Mouse (Mus musculus) CH12.LX (cell line): ENCODE data around the gene Mrpl22. TPM values are rescaled to one million over a fixed set of nuclear protein-coding genes. Genes with fewer than 3 reads are reported as not detected.
A peak's percentile ranks its signal among the peaks of the same experiment; 100 is the strongest.

Experiments
- DNase-seq: peaks from one replicate; pipeline ENCODE4 v3.0.0-alpha.2; 2013; ENCODE audit errors: extremely low read depth
- H3K27ac ChIP-seq: 2 replicates; pipeline ENCODE4 v1.5.1; 2012; ENCODE audit warnings: low read depth, mild to moderate bottlenecking, control low read depth, moderate library complexity; ENCODE audit not compliant: insufficient read depth
- H3K27me3 ChIP-seq: replicated peaks from 2 replicates; pipeline ENCODE3; 2012; ENCODE audit warnings: inconsistent platforms
- H3K36me3 ChIP-seq, 2 experiments: replicated peaks in 1 of 2; 2 replicates each; pipeline versions ENCODE3 to v1.6.1; 2012; ENCODE audit warnings: inconsistent platforms in 1 of 2, low read length in 1 of 2, mild to moderate bottlenecking in 1 of 2, mixed read lengths in 1 of 2, moderate library complexity in 1 of 2; ENCODE audit not compliant: control insufficient read depth in 1 of 2, insufficient read depth in 1 of 2
- H3K4me1 ChIP-seq, 2 experiments: 2 replicates each; pipeline ENCODE4 v1.6.1; 2012; ENCODE audit warnings: inconsistent platforms in 1 of 2, moderate library complexity in 1 of 2; ENCODE audit not compliant: insufficient read depth in 2 of 2, control insufficient read depth in 1 of 2
- H3K4me2 ChIP-seq: 2 replicates; pipeline ENCODE4 v1.6.1; 2012; ENCODE audit warnings: low read depth, mild to moderate bottlenecking, control low read depth; ENCODE audit not compliant: poor library complexity, insufficient read depth, severe bottlenecking
- H3K4me3 ChIP-seq, 3 experiments: fragments of 150-350 bp in 1 of 3; sonication (generic) in 1 of 3; replicated peaks in 1 of 3; 2 replicates each; pipeline versions ENCODE3 to v1.5.1; 2011 to 2012; ENCODE audit warnings: low read depth in 2 of 3, low read length in 2 of 3, mild to moderate bottlenecking in 2 of 3, moderate library complexity in 2 of 3, control low read depth in 1 of 3, improper control_type of control experiment in 1 of 3, inconsistent platforms in 1 of 3, mixed read lengths in 1 of 3; ENCODE audit not compliant: poor library complexity in 1 of 3
- H3K79me2 ChIP-seq: replicated peaks from 2 replicates; pipeline ENCODE4 v1.6.1; 2012; ENCODE audit warnings: mild to moderate bottlenecking, moderate library complexity; ENCODE audit not compliant: control insufficient read depth, poor library complexity, insufficient read depth, severe bottlenecking; ENCODE audit errors: extremely low read depth
- H3K9ac ChIP-seq: 2 replicates; pipeline ENCODE4 v1.6.1; 2012; ENCODE audit warnings: low read depth, mild to moderate bottlenecking, control low read depth, moderate library complexity; ENCODE audit not compliant: insufficient read depth
- H3K9me3 ChIP-seq: replicated peaks from 2 replicates; pipeline ENCODE3; 2012; ENCODE audit warnings: low read length, inconsistent platforms, mixed read lengths
- BHLHE40 ChIP-seq: IDR thresholded peaks from 2 replicates; pipeline ENCODE4 v1.6.1; 2011; ENCODE audit warnings: mild to moderate bottlenecking, low read depth, low read length, improper control_type of control experiment
- CHD1 ChIP-seq: IDR thresholded peaks from 2 replicates; pipeline ENCODE4 v1.6.1; 2012; ENCODE audit warnings: low read depth, low read length, improper control_type of control experiment, inconsistent platforms
- CHD2 ChIP-seq: IDR thresholded peaks from 2 replicates; pipeline ENCODE4 v1.6.1; 2011; ENCODE audit warnings: low read length, improper control_type of control experiment
- CTCF ChIP-seq, 2 experiments: IDR thresholded peaks in 1 of 2; conservative IDR thresholded peaks in 1 of 2; 2 replicates each; pipeline ENCODE4 v1.5.1; 2011 to 2012; ENCODE audit warnings: low read depth in 2 of 2, low read length in 2 of 2, improper control_type of control experiment in 1 of 2, inconsistent platforms in 1 of 2, mild to moderate bottlenecking in 1 of 2, moderate library complexity in 1 of 2
- E2F4 ChIP-seq: IDR thresholded peaks from 2 replicates; pipeline ENCODE4 v1.6.1; 2011; ENCODE audit warnings: low read depth, low read length, improper control_type of control experiment; ENCODE audit not compliant: insufficient replicate concordance
- ELF1 ChIP-seq: IDR thresholded peaks from 2 replicates; pipeline ENCODE4 v1.6.1; 2014; ENCODE audit warnings: low read depth, mild to moderate bottlenecking, inconsistent platforms, low read length, improper control_type of control experiment
- ETS1 ChIP-seq: conservative IDR thresholded peaks from 2 replicates; pipeline ENCODE4 v1.6.1; 2012; ENCODE audit warnings: low read depth, mild to moderate bottlenecking, inconsistent platforms, low read length, improper control_type of control experiment, moderate library complexity
- KAT2A ChIP-seq: IDR thresholded peaks from 2 replicates; pipeline ENCODE4 v1.6.1; 2012; ENCODE audit warnings: low read length, improper control_type of control experiment, inconsistent platforms; ENCODE audit not compliant: insufficient replicate concordance
- MAFK ChIP-seq: IDR thresholded peaks from 2 replicates; pipeline ENCODE4 v1.6.1; 2011; ENCODE audit warnings: low read length, improper control_type of control experiment; ENCODE audit not compliant: insufficient replicate concordance
- MAZ ChIP-seq: IDR thresholded peaks from 2 replicates; pipeline ENCODE4 v1.6.1; 2012; ENCODE audit warnings: low read depth, mild to moderate bottlenecking, inconsistent platforms, low read length, improper control_type of control experiment, moderate library complexity
- MYC ChIP-seq: IDR thresholded peaks from 2 replicates; pipeline ENCODE4 v1.6.1; 2011; ENCODE audit warnings: low read depth, mild to moderate bottlenecking, improper control_type of control experiment, low read length
- PAX5 ChIP-seq: IDR thresholded peaks from 2 replicates; pipeline ENCODE4 v1.6.1; 2012; ENCODE audit warnings: low read length, inconsistent platforms, mixed read lengths
- POLR2A ChIP-seq: IDR thresholded peaks from 2 replicates; pipeline ENCODE4 v1.6.1; 2011; ENCODE audit warnings: low read depth, mild to moderate bottlenecking, improper control_type of control experiment, low read length
- POLR2AphosphoS2 ChIP-seq: IDR thresholded peaks from 2 replicates; pipeline ENCODE4 v1.6.1; 2011; ENCODE audit warnings: low read depth, low read length, improper control_type of control experiment
- RCOR1 ChIP-seq: conservative IDR thresholded peaks from 2 replicates; pipeline ENCODE4 v1.6.1; 2012; ENCODE audit warnings: low read depth, mild to moderate bottlenecking, inconsistent platforms, low read length, improper control_type of control experiment
- SIN3A ChIP-seq: IDR thresholded peaks from 2 replicates; pipeline ENCODE4 v1.6.1; 2012; ENCODE audit warnings: low read length, improper control_type of control experiment, inconsistent platforms
- TBP ChIP-seq: conservative IDR thresholded peaks from 2 replicates; pipeline ENCODE4 v1.6.1; 2011; ENCODE audit warnings: low read depth, low read length, improper control_type of control experiment
- TCF12 ChIP-seq: IDR thresholded peaks from 2 replicates; pipeline ENCODE4 v1.6.1; 2014; ENCODE audit warnings: low read depth, mild to moderate bottlenecking, inconsistent platforms, low read length, improper control_type of control experiment
- USF1 ChIP-seq: IDR thresholded peaks from 2 replicates; pipeline ENCODE4 v1.6.1; 2014; ENCODE audit warnings: low read depth, mild to moderate bottlenecking, inconsistent platforms, low read length, improper control_type of control experiment
- USF2 ChIP-seq: conservative IDR thresholded peaks from 2 replicates; pipeline ENCODE4 v1.6.1; 2011; ENCODE audit warnings: low read depth, low read length, improper control_type of control experiment
- ZC3H11A ChIP-seq: IDR thresholded peaks from 2 replicates; pipeline ENCODE4 v1.6.1; 2012; ENCODE audit warnings: low read depth, mild to moderate bottlenecking, inconsistent platforms, low read length, improper control_type of control experiment
- ZKSCAN1 ChIP-seq: IDR thresholded peaks from 2 replicates; pipeline ENCODE4 v1.6.1; 2012; ENCODE audit warnings: low read depth, inconsistent platforms, low read length, improper control_type of control experiment, borderline replicate concordance
- ZNF384 ChIP-seq: IDR thresholded peaks from 2 replicates; pipeline ENCODE4 v1.6.1; 2012; ENCODE audit warnings: low read depth, low read length, improper control_type of control experiment, inconsistent platforms
- dilution Hi-C: fragments of 300-500 bp; cut with MboI; formaldehyde crosslinking; loops from 2 replicates; pipeline ENCODE4 v1.14.3; 2020; ENCODE audit warnings: low sequenced_read_pairs; ENCODE audit not compliant: extremely low pct_unique_long_range_greater_than_20kb, extremely low pct_ligation_motif_present
- in situ Hi-C: fragments of 300-500 bp; cut with MboI; formaldehyde crosslinking; loops from 3 replicates; pipeline ENCODE4 v1.14.3; 2019; ENCODE audit warnings: low sequenced_read_pairs, low pct_ligation_motif_present, low pct_unique_long_range_greater_than_20kb, mixed read lengths
- polyA plus RNA-seq: library from polyadenylated mRNA; unstranded; fragments of >175 nt; gene quantifications from 2 replicates; pipeline ENCODE4 v1.2.1, GENCODE M21; 2012; ENCODE audit warnings: low read depth; ENCODE audit not compliant: insufficient read length
- total RNA-seq, 2 experiments: library from RNA; depleted of rRNA; stranded (reverse); fragments of 300-350 nt in 1 of 2; fragments of >200 nt in 1 of 2; gene quantifications; 2 replicates each; pipeline ENCODE4 v1.2.3; 2012 to 2014

The Mrpl22 gene
- total and polyA plus RNA-seq, 3 experiments = 89.1 to 133 (median 115) TPM

DNA sequence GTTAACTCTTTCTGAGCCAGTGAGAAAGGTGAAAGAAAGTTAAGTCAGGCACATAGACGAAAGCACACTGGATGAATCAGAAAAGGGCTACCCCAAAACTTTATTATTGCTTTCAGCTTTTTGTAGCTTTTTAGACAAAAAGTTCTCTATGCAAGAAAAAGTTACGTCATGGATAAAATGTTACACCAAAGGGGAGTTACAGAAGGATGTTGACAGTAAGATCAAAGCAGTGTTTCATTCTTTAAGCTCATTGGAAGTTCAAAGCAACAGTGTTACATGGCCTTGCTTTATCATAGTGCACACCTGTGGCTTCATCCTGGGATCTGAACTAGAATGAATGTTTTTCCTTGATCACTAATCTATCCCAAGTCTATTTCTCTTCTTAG lies 40.2 kb downstream of the Mrpl22 start:
- Histone ChIP-seq H3K4me2 (peak overlapping the region; percentile 84), H3K4me3 (peak overlapping the region in 2 of 3 experiments; percentile 0 to 1), H3K79me2 (peaks cover 5% of the 10 kb centered on the region; the same call in 1 of the 2 replicates), H3K9me3 (no peaks in the 10 kb centered on the region), H3K9ac (peak overlapping the region; percentile 67), H3K36me3 (peaks cover 11 to 18% of the 10 kb centered on the region in 2 experiments), H3K4me1 (peaks cover 31 to 68% of the 10 kb centered on the region in 2 experiments), H3K27me3 (no peaks in the 10 kb centered on the region), H3K27ac (peak overlapping the region; percentile 92)
- no peak for TF ChIP-seq CHD1
- TF ChIP-seq BHLHE40 = no peak
- dilution Hi-C loops (no loop called here), in situ Hi-C loops (no loop called here)
- no peak for DNase-seq

- peak overlapping the region; percentile 80; the same call in 1 of the 2 replicates for H3K4me2 ChIP-seq
- TF ChIP-seq RCOR1 (no peak), CTCF (conservative IDR thresholded peaks at IDR 0.05 in 1 of 2, IDR thresholded peaks at IDR 0.05 in 1 of 2; ENCODE audit: low read depth in 2 of 2, low read length in 2 of 2) (no peak), ETS1 (no peak), MAFK (no peak)
- in situ Hi-C loops = no loop called here
- H3K79me2 ChIP-seq = peaks cover 10% of the 10 kb centered on the region
- H3K27ac ChIP-seq = no peak overlapping the region
- no peaks in the 10 kb centered on the region for H3K27me3 ChIP-seq
- H3K4me1 ChIP-seq = peaks cover 31 to 77% of the 10 kb centered on the region in 2 experiments
- dilution Hi-C loops = no loop called here
- H3K9ac ChIP-seq = peak overlapping the region; percentile 99
- H3K9me3 ChIP-seq = no peaks in the 10 kb centered on the region
- DNase-seq = no peak
- peaks cover 3 to 13% of the 10 kb centered on the region in 2 experiments for H3K36me3 ChIP-seq
- peak overlapping the region in 2 of 3 experiments; percentile 60 to 62 for H3K4me3 ChIP-seq
Measured at GRCm38 (mm10) chr11:58213673-58214342, 42.3 kb downstream of the Mrpl22 start.

GRCm38 (mm10) chr11:58214391-58215048 lies 43.1 kb downstream of the Mrpl22 start:
- peak overlapping the region; percentile 79 for H3K27ac ChIP-seq
- no peaks in the 10 kb centered on the region for H3K27me3 ChIP-seq
- H3K4me1 ChIP-seq = peaks cover 30 to 70% of the 10 kb centered on the region in 2 experiments
- H3K4me3 ChIP-seq = peak overlapping the region; percentile 60 to 69 (median 62)
- peaks cover 8 to 19% of the 10 kb centered on the region in 2 experiments for H3K36me3 ChIP-seq
- H3K79me2 ChIP-seq = peaks cover 10% of the 10 kb centered on the region
- DNase-seq = peak; percentile 91
- in situ Hi-C loops (no loop called here), dilution Hi-C loops (no loop called here)
- peak overlapping the region; percentile 80 for H3K4me2 ChIP-seq
- peak overlapping the region; percentile 99 for H3K9ac ChIP-seq
- H3K9me3 ChIP-seq = no peaks in the 10 kb centered on the region
- TF ChIP-seq ETS1 (peak; percentile 82), ELF1 (peak; percentile 72; the same call in 1 of the 2 replicates), POLR2AphosphoS2 (0 out of 2 replicates have a peak, but pooled peaks have one; percentile 44), POLR2A (peak; percentile 82), E2F4 (no peak), USF1 (no peak), TCF12 (peak; percentile 86), CHD1 (peak; percentile 78; the same call in 1 of the 2 replicates), CHD2 (0 out of 2 replicates have a peak, but pooled peaks have one; percentile 33), TBP (peak; percentile 61; the same call in 1 of the 2 replicates), ZNF384 (no peak), PAX5 (no peak), KAT2A (no peak), USF2 (no peak), ZC3H11A (no peak), MAZ (peak; percentile 62; the same call in 1 of the 2 replicates), ZKSCAN1 (no peak), SIN3A (peak; percentile 72; the same call in 1 of the 2 replicates), MYC (0 out of 2 replicates have a peak, but pooled peaks have one; percentile 27)
